Mouse (Mus musculus) urinary bladder, postnatal 0 days (tissue): Measurements from ENCODE around the gene Olfr666. TPM values are rescaled to one million over a fixed set of nuclear protein-coding genes. Genes with fewer than 3 reads are reported as not detected.

Experiments
- polyA plus RNA-seq: library from polyadenylated mRNA; unstranded; fragments of >200 nt; fragmentation: Nextera tagmentation; extraction: Ambion mirVana; gene quantifications from 2 replicates; pipeline ENCODE4 v1.2.1, GENCODE M21; 2015

Gene Olfr666
- polyA plus RNA-seq: not detected in 2 replicates

DNA sequence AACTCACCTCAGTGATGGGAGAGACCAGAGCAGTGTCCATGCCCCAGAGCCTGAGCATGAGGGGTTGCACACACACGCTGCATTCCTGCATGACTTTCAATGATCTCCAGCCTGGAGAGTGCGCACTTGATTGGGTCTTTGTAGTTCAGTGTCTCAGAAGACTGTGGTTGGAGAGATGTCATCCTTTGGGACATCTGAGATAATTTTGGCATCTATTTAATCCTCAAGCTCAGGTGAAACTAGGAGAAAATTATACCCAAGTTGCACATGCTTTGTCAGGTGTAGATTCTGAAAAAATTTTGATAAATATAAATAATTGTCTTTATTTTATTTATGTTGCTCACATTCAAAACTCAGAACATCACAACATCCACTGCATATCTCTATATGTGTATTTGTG, at the start of gene Olfr666:
Olfr666 (minus strand) TSS at position 101 of the 400 bp plus-strand sequence.

DNA sequence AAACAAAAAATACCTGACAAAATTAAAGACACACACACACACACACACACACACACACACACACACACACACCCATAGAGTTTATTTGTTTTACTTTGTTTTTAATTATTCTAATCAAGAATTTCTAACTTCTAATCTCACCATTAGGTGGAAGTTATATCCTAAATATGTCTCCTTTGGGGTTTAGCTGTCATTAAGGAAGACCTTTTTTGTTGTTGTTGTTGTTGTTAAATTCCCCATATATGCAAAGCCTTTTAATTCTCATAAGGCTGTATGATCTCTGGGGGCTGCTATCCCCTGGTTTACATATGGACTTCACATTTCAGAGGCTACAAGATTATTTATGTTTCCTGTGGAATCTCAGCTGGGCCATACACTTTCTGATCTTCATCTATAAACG, 38.2 kb upstream of the Olfr666 start, which contains the start of gene Olfr669:
Olfr669 (plus strand) TSS at position 301 of the 400 bp plus-strand sequence.

DNA sequence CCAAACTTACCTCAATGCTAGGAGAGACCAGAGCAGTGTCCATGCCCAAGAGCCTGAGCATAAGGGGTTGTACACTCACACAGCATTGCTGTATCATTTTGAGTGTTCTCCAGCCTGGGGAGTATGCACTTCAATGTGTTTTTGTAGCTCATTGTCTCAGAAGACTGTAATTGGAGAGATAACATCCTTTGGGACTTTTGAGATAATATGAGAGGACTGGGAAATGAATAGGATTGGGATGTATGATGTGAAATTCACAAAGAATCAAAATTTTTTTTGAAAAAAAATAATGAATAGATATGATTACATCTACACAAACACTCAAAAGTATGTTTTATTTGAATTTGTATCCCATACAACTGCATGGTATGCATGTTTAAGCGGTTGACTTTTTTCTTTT, 32.2 kb upstream of the Olfr666 start, which contains the start of gene Olfr668:
Olfr668 (minus strand) TSS at position 101 of the 400 bp plus-strand sequence.

GRCm38 (mm10) chr7:104921382-104921781, 25.6 kb upstream of the Olfr666 start, which contains the start of gene Olfr667:
Gene Olfr667 (minus strand): TSS chr7:104921482.

DNA sequence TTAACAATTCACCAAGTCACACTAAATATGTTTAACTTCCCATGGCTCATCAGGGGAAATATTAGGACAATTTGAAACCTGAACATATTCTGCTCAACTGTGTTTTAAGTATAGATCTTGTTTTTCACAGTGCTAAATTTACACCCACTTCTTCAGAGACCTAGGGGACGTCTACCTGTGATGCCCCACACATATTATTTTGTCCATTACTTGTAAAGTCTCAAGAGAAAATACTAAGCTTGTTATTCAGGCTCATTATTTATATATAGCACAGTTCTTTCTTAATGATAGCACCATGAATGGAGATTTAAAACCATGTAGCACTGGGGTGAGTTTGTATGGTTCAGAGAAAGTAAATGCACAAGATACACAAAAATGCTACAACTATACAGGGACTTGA, 18.0 kb downstream of the Olfr666 start, which contains the start of gene Olfr665:
Olfr665 (plus strand) TSS at position 301 of the 400 bp plus-strand sequence.

DNA sequence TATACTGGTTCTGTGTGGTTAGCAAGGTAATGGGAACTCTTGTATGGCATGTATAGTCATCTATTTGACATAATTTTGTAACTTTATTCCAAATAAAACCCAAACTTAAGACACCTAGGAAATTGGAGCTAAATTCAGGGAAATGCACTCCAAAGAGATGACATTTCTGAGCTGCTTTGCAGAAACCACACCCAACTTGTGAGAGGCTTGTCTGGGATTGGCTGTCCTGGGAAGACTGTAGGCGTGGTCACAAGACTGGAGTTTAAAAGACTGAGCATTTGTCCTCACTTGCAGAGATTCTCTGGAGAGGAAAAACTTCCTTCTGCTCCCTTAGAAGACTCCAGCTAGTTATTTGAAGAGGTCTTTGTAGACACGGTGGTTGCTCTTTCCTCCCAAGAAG, 39.0 kb downstream of the Olfr666 start, which contains the start of gene Usp17la:
Usp17la (plus strand) TSS at position 301 of the 400 bp plus-strand sequence.

GRCm38 (mm10) chr7:104842503-104842902, 53.2 kb downstream of the Olfr666 start, which contains the start of gene Usp17lb:
Gene Usp17lb (minus strand): TSS chr7:104842603.

Other genes starting within 250 kb of the Olfr666 start
- not detected in 2 replicates for gene Olfr658, start 248.6 kb downstream of the Olfr666 start, polyA plus RNA-seq
- gene Olfr659, start 229.2 kb downstream of the Olfr666 start, polyA plus RNA-seq: not detected in 2 replicates
- not detected in 2 replicates for gene Olfr661, start 209.5 kb downstream of the Olfr666 start, polyA plus RNA-seq
- gene Usp17le, start 118.5 kb downstream of the Olfr666 start, polyA plus RNA-seq: not detected in 2 replicates
- gene Usp17lb, start 53.3 kb downstream of the Olfr666 start, polyA plus RNA-seq: not detected in 2 replicates
- gene Usp17la, start 38.9 kb downstream of the Olfr666 start, polyA plus RNA-seq: not detected in 2 replicates
- not detected in 2 replicates for gene Olfr665, start 17.9 kb downstream of the Olfr666 start, polyA plus RNA-seq
- not detected in 2 replicates for gene Olfr667, start 25.5 kb upstream of the Olfr666 start, polyA plus RNA-seq
- gene Olfr668, start 32.1 kb upstream of the Olfr666 start, polyA plus RNA-seq: not detected in 2 replicates
- gene Olfr669, start 38.3 kb upstream of the Olfr666 start, polyA plus RNA-seq: not detected in 2 replicates
- not detected in 2 replicates for gene Olfr670, start 66.7 kb upstream of the Olfr666 start, polyA plus RNA-seq
- not detected in 2 replicates for gene Olfr671, start 83.2 kb upstream of the Olfr666 start, polyA plus RNA-seq
- gene Olfr672, start 106.1 kb upstream of the Olfr666 start, polyA plus RNA-seq: not detected in 2 replicates
- not detected in 2 replicates for gene Olfr675, start 132.5 kb upstream of the Olfr666 start, polyA plus RNA-seq
- not detected in 2 replicates for gene Olfr676, start 136.7 kb upstream of the Olfr666 start, polyA plus RNA-seq
- gene Olfr677, start 155.4 kb upstream of the Olfr666 start, polyA plus RNA-seq: not detected in 2 replicates
- gene Olfr678, start 168.5 kb upstream of the Olfr666 start, polyA plus RNA-seq: not detected in 2 replicates
- gene Olfr679, start 185.3 kb upstream of the Olfr666 start, polyA plus RNA-seq: not detected in 2 replicates
- gene Olfr680-ps1, start 196.9 kb upstream of the Olfr666 start, polyA plus RNA-seq: not detected in 2 replicates
- not detected in 2 replicates for gene Olfr681, start 220.9 kb upstream of the Olfr666 start, polyA plus RNA-seq